Mouse (Mus musculus) myocyte (in vitro differentiated cells): ENCODE measurements around the gene Vmn2r51. TPM values are rescaled to one million over a fixed set of nuclear protein-coding genes. Genes with fewer than 3 reads are reported as not detected.
"Not testable (repeated sequence)": the region's sequence is repeated elsewhere in the genome, so short reads cannot be mapped to it uniquely, and the experiment has no call there.

ENCODE experiments used
- H3K27me3 ChIP-seq: one replicate; pipeline ENCODE4 v1.6.1; 2011; ENCODE audit not compliant: control insufficient read depth, insufficient read depth, insufficient read length
- H3K36me3 ChIP-seq: one replicate; pipeline ENCODE4 v1.6.1; 2011; ENCODE audit not compliant: control insufficient read depth, insufficient read depth
- H3K4me2 ChIP-seq: one replicate; pipeline ENCODE4 v1.6.1; 2011; ENCODE audit warnings: low read depth, control low read depth
- H3K4me3 ChIP-seq: one replicate; pipeline ENCODE4 v1.5.1; 2011; ENCODE audit warnings: mild to moderate bottlenecking, control low read depth, moderate library complexity
- H3K79me2 ChIP-seq: one replicate; pipeline ENCODE4 v1.6.1; 2011; ENCODE audit not compliant: control insufficient read depth, insufficient read depth
- H3ac ChIP-seq: one replicate; pipeline ENCODE4 v1.6.1; 2011; ENCODE audit not compliant: control insufficient read depth, insufficient read length
- polyA plus RNA-seq: library from polyadenylated mRNA; unstranded; fragments of >200 nt; fragmentation: generic; extraction: Trizol; gene quantifications from one replicate; pipeline ENCODE4 v1.2.1, GENCODE M21; 2012; ENCODE audit warnings: missing spikeins

Gene Vmn2r51
- polyA plus RNA-seq: not detected

DNA sequence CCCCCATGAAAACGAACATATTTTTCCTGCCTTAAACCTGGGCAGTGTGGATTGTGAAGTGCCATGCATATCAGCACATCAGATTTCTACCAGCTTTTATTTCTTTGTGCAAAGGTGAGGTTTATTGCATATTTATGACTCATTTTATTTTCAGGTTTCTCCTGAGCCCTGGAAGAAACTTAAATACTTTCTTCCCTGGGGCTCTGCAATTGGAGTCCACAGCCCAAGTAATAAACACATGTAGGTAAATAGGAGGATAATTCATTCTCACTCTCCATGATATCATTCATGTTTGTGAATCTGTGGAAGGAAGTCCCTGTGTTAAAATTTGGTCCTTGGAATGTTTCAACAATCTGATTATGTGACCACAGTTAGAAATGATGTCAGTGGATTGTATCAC is at the start of gene Vmn2r51:
Vmn2r51 (minus strand) TSS at position 101 of the 400 bp plus-strand sequence.
- H3K27me3 ChIP-seq, H3ac ChIP-seq, H3K36me3 ChIP-seq, H3K4me2 ChIP-seq, H3K4me3 ChIP-seq, H3K79me2 ChIP-seq: not testable (repeated sequence)

DNA sequence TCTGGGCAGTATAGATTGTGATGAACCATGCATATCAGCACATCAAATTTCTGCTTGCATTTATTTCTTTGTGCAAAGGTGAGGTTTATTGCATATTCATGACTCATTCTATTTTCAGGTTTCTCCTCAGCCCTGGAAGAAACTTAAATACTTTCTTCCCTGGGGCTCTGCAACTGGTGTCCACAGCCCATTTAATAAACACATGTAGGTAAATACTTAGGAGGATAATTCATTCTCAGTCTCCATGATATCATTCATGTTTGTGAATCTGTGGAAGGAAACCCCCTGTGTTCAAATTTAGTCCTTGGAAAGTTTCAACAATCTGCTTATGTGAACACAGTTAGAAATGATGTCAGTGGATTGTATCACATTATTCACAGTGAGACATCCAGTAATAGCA is 52.3 kb downstream of the Vmn2r51 start, which contains the start of gene Vmn2r50:
Vmn2r50 (minus strand) TSS at position 101 of the 400 bp plus-strand sequence.
- H3ac ChIP-seq, H3K4me2 ChIP-seq, H3K36me3 ChIP-seq, H3K79me2 ChIP-seq, H3K4me3 ChIP-seq, H3K27me3 ChIP-seq: not testable (repeated sequence)

Other genes starting within 250 kb of the Vmn2r51 start
- gene Vmn2r48, start 152.2 kb downstream of the Vmn2r51 start, polyA plus RNA-seq: not detected
- gene Vmn2r49, start 113.5 kb downstream of the Vmn2r51 start, polyA plus RNA-seq: not detected
- gene Vmn2r50, start 52.4 kb downstream of the Vmn2r51 start, polyA plus RNA-seq: not detected
- not detected for gene Vmn2r52, start 70.8 kb upstream of the Vmn2r51 start, polyA plus RNA-seq
- not detected for gene Vmn1r66, start 172.3 kb upstream of the Vmn2r51 start, polyA plus RNA-seq